Mouse (Mus musculus) mouse embryonic stem cell (cell line): ENCODE measurements around the gene Ubap2l.

Source experiments
- in situ Hi-C, 2 experiments: fragments of 300-500 bp; cut with MboI; formaldehyde crosslinking; loops; 1 replicate in 1 of 2; 3 replicates in 1 of 2; pipeline ENCODE4 v1.14.3; 2019 to 2020; ENCODE audit warnings: low sequenced_read_pairs in 2 of 2, low pct_unique_long_range_greater_than_20kb in 1 of 2, mixed read lengths in 1 of 2; ENCODE audit not compliant: unreplicated experiment in 1 of 2

The Ubap2l gene

GRCm38 (mm10) chr3:89956177-89956971, 96.1 kb downstream of the Ubap2l start:
- in situ Hi-C loops: no loop called here

GRCm38 (mm10) chr3:89953420-89953819, 99.0 kb downstream of the Ubap2l start:
- in situ Hi-C loops: no loop called here
